Mouse (Mus musculus) C2C12 (cell line): ENCODE measurements around the gene Trim46. TPM values are rescaled to one million over a fixed set of nuclear protein-coding genes. Genes with fewer than 3 reads are reported as not detected.

Experiments
- H3K27me3 ChIP-seq: one replicate; pipeline ENCODE4 v1.6.1; 2011; ENCODE audit not compliant: control insufficient read depth, insufficient read depth, insufficient read length
- H3K36me3 ChIP-seq: one replicate; pipeline ENCODE4 v1.6.1; 2011; ENCODE audit not compliant: control insufficient read depth, insufficient read depth
- H3K4me3 ChIP-seq: one replicate; pipeline ENCODE4 v1.5.1; 2011; ENCODE audit warnings: mild to moderate bottlenecking, control low read depth; ENCODE audit not compliant: poor library complexity, insufficient read depth, severe bottlenecking
- H3K79me2 ChIP-seq: one replicate; pipeline ENCODE4 v1.6.1; 2011; ENCODE audit not compliant: control insufficient read depth, insufficient read depth
- H3K79me3 ChIP-seq: one replicate; pipeline ENCODE4 v1.6.1; 2011; ENCODE audit warnings: low read depth, control low read depth
- H3ac ChIP-seq: one replicate; pipeline ENCODE3; 2011; ENCODE audit warnings: low read depth; ENCODE audit not compliant: control insufficient read depth, insufficient read length
- CEBPB ChIP-seq: IDR thresholded peaks from one replicate; pipeline ENCODE4 v1.6.1; 2011; ENCODE audit warnings: low read depth, mild to moderate bottlenecking, control low read depth, moderate library complexity
- CTCF ChIP-seq: IDR thresholded peaks from one replicate; pipeline ENCODE4 v1.5.1; 2011; ENCODE audit not compliant: control insufficient read depth, insufficient read depth, insufficient read length
- FOSL1 ChIP-seq: IDR thresholded peaks from one replicate; pipeline ENCODE4 v1.8.0; 2011; ENCODE audit warnings: mild to moderate bottlenecking, low read length; ENCODE audit not compliant: poor library complexity, insufficient read depth, severe bottlenecking
- MAX ChIP-seq: IDR thresholded peaks from one replicate; pipeline ENCODE4 v1.6.1; 2011; ENCODE audit warnings: mild to moderate bottlenecking, control low read depth
- MYOD1 ChIP-seq: IDR thresholded peaks from one replicate; pipeline ENCODE4 v1.6.1; 2011; ENCODE audit warnings: low read depth; ENCODE audit not compliant: control insufficient read depth, insufficient read length
- MYOG ChIP-seq: IDR thresholded peaks from one replicate; pipeline ENCODE4 v1.6.1; 2011; ENCODE audit not compliant: control insufficient read depth, insufficient read length; ENCODE audit errors: extremely low read depth
- USF1 ChIP-seq: IDR thresholded peaks from one replicate; pipeline ENCODE4 v1.6.1; 2011; ENCODE audit warnings: low read depth, mild to moderate bottlenecking, control low read depth, moderate library complexity
- long read RNA-seq, 2 experiments: library from polyadenylated mRNA; unstranded; transcript quantifications; one replicate each; pipeline ENCODE4 v2.0.0; 2019 to 2020
- polyA plus RNA-seq: library from polyadenylated mRNA; unstranded; fragments of >200 nt; fragmentation: generic; extraction: Trizol; gene quantifications from one replicate; pipeline ENCODE4 v1.2.1, GENCODE M21; 2012; ENCODE audit warnings: missing spikeins

The Trim46 gene
- polyA plus RNA-seq: 11.0 TPM
- long read RNA-seq, experiment 1, partial matches to known transcripts: 0 of 3 reads
- long read RNA-seq, experiment 1, other reads (novel, unspliced or antisense): 2 of 3 reads
- long read RNA-seq, experiment 2, transcript Trim46-202 (9 exons, 2,721 nt): major isoform, 8 of 37 reads
- long read RNA-seq, experiment 2, partial matches to known transcripts: 6 of 37 reads
- long read RNA-seq, experiment 2, other reads (novel, unspliced or antisense): 20 of 37 reads

GRCm38 (mm10) chr3:89246261-89247100 is at the start of gene Trim46:
Gene Trim46, minus strand, starts transcription at chr3:89246309.
- TF ChIP-seq CEBPB (no peak), MYOD1 (no peak), MAX (no peak), CTCF (peak; percentile 86), USF1 (no peak), FOSL1 (no peak), MYOG (no peak)
- H3K79me3 ChIP-seq: peaks cover 8% of the 10 kb centered on the region
- H3ac ChIP-seq: peak within 1 kb of the TSS; percentile 83
- H3K79me2 ChIP-seq: peaks cover 27% of the 10 kb centered on the region
- no peaks in the 10 kb centered on the region for H3K27me3 ChIP-seq
- peaks cover 9% of the 10 kb centered on the region for H3K36me3 ChIP-seq
- H3K4me3 ChIP-seq: peak within 1 kb of the TSS; percentile 61

GRCm38 (mm10) chr3:89295685-89296230 is 49.6 kb upstream of the Trim46 start:
- Histone ChIP-seq H3ac (no peak overlapping the region), H3K79me3 (no peaks in the 10 kb centered on the region), H3K27me3 (no peaks in the 10 kb centered on the region), H3K4me3 (no peak overlapping the region), H3K79me2 (no peaks in the 10 kb centered on the region), H3K36me3 (no peaks in the 10 kb centered on the region)
- TF ChIP-seq CEBPB: no peak
- no peak for TF ChIP-seq FOSL1
- no peak for TF ChIP-seq MYOD1
- no peak for TF ChIP-seq USF1
- no peak for TF ChIP-seq MYOG
- TF ChIP-seq MAX: no peak
- TF ChIP-seq CTCF: no peak

GRCm38 (mm10) chr3:89294195-89294594 is 48.1 kb upstream of the Trim46 start:
- no peaks in the 10 kb centered on the region for H3K79me2 ChIP-seq
- no peaks in the 10 kb centered on the region for H3K79me3 ChIP-seq
- no peaks in the 10 kb centered on the region for H3K36me3 ChIP-seq
- H3K4me3 ChIP-seq: no peak overlapping the region
- TF ChIP-seq MYOD1 (no peak), MAX (no peak), FOSL1 (no peak), CTCF (no peak), MYOG (no peak), USF1 (no peak), CEBPB (no peak)
- H3K27me3 ChIP-seq: no peaks in the 10 kb centered on the region
- no peak overlapping the region for H3ac ChIP-seq

- no peaks in the 10 kb centered on the region for H3K36me3 ChIP-seq
- H3K79me2 ChIP-seq: no peaks in the 10 kb centered on the region
- no peak overlapping the region for H3K4me3 ChIP-seq
- TF ChIP-seq CTCF (no peak), USF1 (no peak), MYOG (no peak), MYOD1 (no peak)
- no peaks in the 10 kb centered on the region for H3K79me3 ChIP-seq
- no peak overlapping the region for H3ac ChIP-seq
- no peaks in the 10 kb centered on the region for H3K27me3 ChIP-seq
Measured at GRCm38 (mm10) chr3:89293247-89293918, 47.3 kb upstream of the Trim46 start.

GRCm38 (mm10) chr3:89292303-89292702 is 46.2 kb upstream of the Trim46 start:
- H3K79me3 ChIP-seq: no peaks in the 10 kb centered on the region
- H3K27me3 ChIP-seq: no peaks in the 10 kb centered on the region
- TF ChIP-seq MAX: no peak
- no peak for TF ChIP-seq CEBPB
- no peak for TF ChIP-seq CTCF
- no peak for TF ChIP-seq USF1
- TF ChIP-seq FOSL1: no peak
- TF ChIP-seq MYOD1: no peak
- TF ChIP-seq MYOG: no peak
- no peaks in the 10 kb centered on the region for H3K36me3 ChIP-seq
- no peak overlapping the region for H3ac ChIP-seq
- H3K4me3 ChIP-seq: no peak overlapping the region
- no peaks in the 10 kb centered on the region for H3K79me2 ChIP-seq
